Mouse (Mus musculus): ENCODE data around the gene Zfp942. TPM values are rescaled to one million over a fixed set of nuclear protein-coding genes. Genes with fewer than 3 reads are reported as not detected.
"Not testable (repeated sequence)": the region's sequence is repeated elsewhere in the genome, so short reads cannot be mapped to it uniquely, and the experiment has no call there.

The Zfp942 gene
- total RNA-seq (2014; rRNA removed) (20.7 and 25.6 TPM in 2 replicates), polyA plus RNA-seq (2015; fragmentation: Nextera tagmentation; extraction: Ambion mirVana) (13.7 and 16.9 TPM in 2 replicates)

- H3K36me3 ChIP-seq (ENCODE audit: insufficient read depth); H3K9me3 ChIP-seq (ENCODE audit: low read length); H3K27me3 ChIP-seq (ENCODE audit: insufficient read depth, low read length): not testable (repeated sequence)
- 2% methylated on average over 41 of the region's 55 CpGs for WGBS
- peak within 1 kb of the TSS; percentile 85 for H3K9ac ChIP-seq
- peak; percentile 82 for DNase-seq
- H3K27ac ChIP-seq (ENCODE audit: low read depth, low read length): peak within 1 kb of the TSS; percentile 57; the same call in 1 of the 2 replicates
- H3K4me1 ChIP-seq (ENCODE audit: insufficient read depth): peaks cover 12% of the 10 kb centered on the region; the same call in 1 of the 2 replicates
- H3K4me2 ChIP-seq (ENCODE audit: low read depth): peak within 1 kb of the TSS; percentile 54
- ATAC-seq: peak; percentile 97
- H3K4me3 ChIP-seq (ENCODE audit: low read depth, low read length): peak within 1 kb of the TSS; percentile 49
Observed at GRCm38 (mm10) chr17:21962107-21962907, at the start of gene Zfp942, which contains the start of gene Zfp943. Gene Zfp942 (minus strand): TSS chr17:21962464. Gene Zfp943 (plus strand): TSS chr17:21962552.

GRCm38 (mm10) chr17:21963302-21963701, 1.0 kb upstream of the Zfp942 start:
- ATAC-seq (no peak), DNase-seq (no peak)
- Histone ChIP-seq H3K4me3 (ENCODE audit: low read depth, low read length) (peak overlapping the region; percentile 49), H3K4me1 (ENCODE audit: insufficient read depth) (peaks cover 12% of the 10 kb centered on the region; the same call in 1 of the 2 replicates), H3K9me3 (ENCODE audit: low read length) (peaks cover 7% of the 10 kb centered on the region; the same call in 1 of the 2 replicates), H3K36me3 (ENCODE audit: insufficient read depth) (0 out of 2 replicates have a peak, but pooled peaks cover under 1% of the 10 kb centered on the region), H3K27ac (ENCODE audit: low read depth, low read length) (no peak overlapping the region), H3K27me3 (ENCODE audit: insufficient read depth, low read length) (no peaks in the 10 kb centered on the region), H3K4me2 (ENCODE audit: low read depth) (peak overlapping the region; percentile 54), H3K9ac (0 out of 2 replicates have a peak overlapping the region, but pooled peaks have one; percentile 23)
- no peak for TF ChIP-seq CTCF (IDR thresholded peaks at IDR 0.05; ENCODE audit: low read depth)
- 55% methylated on average over 4 of the region's 4 CpGs for whole genome bisulfite sequencing

- peak within 1 kb of the TSS; percentile 77 for H3K9ac ChIP-seq
- DNase-seq (peak; percentile 71), ATAC-seq (peak; percentile 99)
- H3K27me3 ChIP-seq (ENCODE audit: insufficient read depth, low read length); H3K4me1 ChIP-seq (ENCODE audit: insufficient read depth); H3K36me3 ChIP-seq (ENCODE audit: insufficient read depth); H3K9me3 ChIP-seq (ENCODE audit: low read length): not testable (repeated sequence)
- H3K4me2 ChIP-seq (ENCODE audit: low read depth): peak within 1 kb of the TSS; percentile 71
- under 1% methylated on average over 24 of the region's 24 CpGs for WGBS
- peak within 1 kb of the TSS; percentile 40; the same call in 1 of the 2 replicates for H3K27ac ChIP-seq (ENCODE audit: low read depth, low read length)
- peak within 1 kb of the TSS; percentile 62 for H3K4me3 ChIP-seq (ENCODE audit: low read depth, low read length)
- peak; percentile 26; the same call in 1 of the 2 replicates for TF ChIP-seq CTCF (IDR thresholded peaks at IDR 0.05; ENCODE audit: low read depth)
Observed at GRCm38 (mm10) chr17:21909456-21910052, 52.7 kb downstream of the Zfp942 start, which contains the start of gene Zfp995. Gene Zfp995 (minus strand): TSS chr17:21909926.

- no peak for TF ChIP-seq CTCF (IDR thresholded peaks at IDR 0.05; ENCODE audit: low read depth)
- H3K4me2 ChIP-seq (ENCODE audit: low read depth): peak overlapping the region; percentile 71
- DNase-seq: no peak
Observed at GRCm38 (mm10) chr17:21909039-21909438, 53.2 kb downstream of the Zfp942 start.

More at GRCm38 (mm10) chr17:21909039-21909438, 53.2 kb downstream of the Zfp942 start:
- H3K27ac ChIP-seq (ENCODE audit: low read depth, low read length): no peak overlapping the region; the same call in 1 of the 2 replicates
- 4% methylated on average over 3 of the region's 3 CpGs for WGBS
- peak overlapping the region; percentile 62 for H3K4me3 ChIP-seq (ENCODE audit: low read depth, low read length)
- no peaks in the 10 kb centered on the region for H3K4me1 ChIP-seq (ENCODE audit: insufficient read depth)
- H3K36me3 ChIP-seq (ENCODE audit: insufficient read depth): no peaks in the 10 kb centered on the region
- H3K9me3 ChIP-seq (ENCODE audit: low read length): no peaks in the 10 kb centered on the region
- peak; percentile 65 for ATAC-seq
- no peaks in the 10 kb centered on the region for H3K27me3 ChIP-seq (ENCODE audit: insufficient read depth, low read length)
- H3K9ac ChIP-seq: peak overlapping the region; percentile 77

Other genes starting within 250 kb of the Zfp942 start
- gene Zfp229, start 231.7 kb downstream of the Zfp942 start, total RNA-seq (2014; rRNA removed): 16.7 and 24.4 TPM in 2 replicates
- gene Zfp229, start 231.7 kb downstream of the Zfp942 start, polyA plus RNA-seq (2015; fragmentation: Nextera tagmentation; extraction: Ambion mirVana): 3.4 and 5.2 TPM in 2 replicates
- 1.5 and 1.9 TPM in 2 replicates for gene Zfp820, start 116.7 kb downstream of the Zfp942 start, total RNA-seq (2014; rRNA removed)
- 0.92 and 1.1 TPM in 2 replicates for gene Zfp820, start 116.7 kb downstream of the Zfp942 start, polyA plus RNA-seq (2015; fragmentation: Nextera tagmentation; extraction: Ambion mirVana)
- gene Zfp995, start 52.5 kb downstream of the Zfp942 start, total RNA-seq (2014; rRNA removed): 8.5 and 11.4 TPM in 2 replicates
- 9.6 and 9.7 TPM in 2 replicates for gene Zfp995, start 52.5 kb downstream of the Zfp942 start, polyA plus RNA-seq (2015; fragmentation: Nextera tagmentation; extraction: Ambion mirVana)
- gene Zfp943, start 88 bp upstream of the Zfp942 start, total RNA-seq (2014; rRNA removed): 20.8 and 21.5 TPM in 2 replicates
- gene Zfp943, start 88 bp upstream of the Zfp942 start, polyA plus RNA-seq (2015; fragmentation: Nextera tagmentation; extraction: Ambion mirVana): 13.3 and 14.8 TPM in 2 replicates
- gene Zfp947, start 203.7 kb upstream of the Zfp942 start, total RNA-seq (2014; rRNA removed): 1.9 and 2.6 TPM in 2 replicates
- 1.3 and 1.5 TPM in 2 replicates for gene Zfp947, start 203.7 kb upstream of the Zfp942 start, polyA plus RNA-seq (2015; fragmentation: Nextera tagmentation; extraction: Ambion mirVana)